Mouse (Mus musculus): Measurements from ENCODE around the gene Haghl. TPM values are rescaled to one million over a fixed set of nuclear protein-coding genes. Genes with fewer than 3 reads are reported as not detected.
A peak's percentile ranks its signal among the peaks of the same experiment; 100 is the strongest.

Haghl gene
- polyA plus RNA-seq, 1 experiment from 2014 or later = 58.7 TPM

DNA sequence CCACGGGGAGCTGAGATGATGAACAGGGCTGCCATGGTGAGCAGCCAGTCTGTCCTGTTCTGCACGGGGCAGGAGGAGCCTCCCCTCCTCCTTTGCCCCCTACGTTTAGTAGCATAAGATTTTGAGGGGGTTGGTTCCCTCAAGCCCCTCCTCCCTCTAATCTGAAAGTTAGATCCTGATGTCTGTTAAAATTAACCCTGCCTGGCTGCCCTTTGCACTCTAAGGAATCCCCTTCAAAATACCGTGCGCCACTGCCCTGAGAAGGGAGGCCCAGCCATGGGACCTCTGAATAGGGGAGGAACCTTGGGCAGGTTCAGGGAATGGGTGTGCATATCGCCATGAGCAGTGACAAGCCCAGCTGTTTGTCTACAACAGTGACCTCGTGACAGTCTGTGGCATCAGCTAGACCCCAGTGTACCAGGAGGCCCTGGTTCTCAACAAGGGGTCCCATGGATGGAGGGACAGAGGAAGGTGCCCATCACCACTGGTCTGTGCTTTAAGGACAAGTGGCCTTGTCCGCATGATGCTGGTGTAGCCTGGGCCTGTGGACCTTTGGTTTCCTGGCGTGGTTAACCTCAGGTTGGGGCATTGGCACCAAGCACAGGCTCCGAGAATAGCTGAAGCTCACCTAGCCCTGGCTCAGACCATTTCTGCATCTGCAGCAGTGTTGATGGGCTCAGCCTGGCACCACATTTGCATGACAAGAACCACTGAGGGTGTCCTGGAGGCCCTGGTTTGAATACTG, 10.0 kb downstream of the Haghl start:
- Histone ChIP-seq H3K27ac (replicated peaks; ENCODE audit: low read depth, low read length) (no peak overlapping the region), H3K27me3 (ENCODE audit: control insufficient read depth, insufficient read depth, low read length) (no peaks in the 10 kb centered on the region), H3K9ac (replicated peaks; ENCODE audit: low read length) (no peak overlapping the region), H3K4me1 (ENCODE audit: control insufficient read depth, insufficient read depth, low read length) (peaks cover 3% of the 10 kb centered on the region), H3K4me3 (ENCODE audit: low read depth, low read length) (no peak overlapping the region), H3K4me2 (ENCODE audit: low read depth, low read length) (no peak overlapping the region), H3K9me3 (replicated peaks; ENCODE audit: control insufficient read depth, low read length) (no peaks in the 10 kb centered on the region), H3K36me3 (replicated peaks; ENCODE audit: control insufficient read depth, insufficient read depth, low read depth, low read length) (no peaks in the 10 kb centered on the region; the same call in 1 of the 2 replicates)
- no peak for DNase-seq (ENCODE audit: low spot score)
- ATAC-seq (replicated peaks; ENCODE audit: insufficient number of reproducible peaks, low FRiP score, low TSS enrichment, low read depth) = no peak
- 78% methylated on average over 10 of the region's 10 CpGs for WGBS

DNA sequence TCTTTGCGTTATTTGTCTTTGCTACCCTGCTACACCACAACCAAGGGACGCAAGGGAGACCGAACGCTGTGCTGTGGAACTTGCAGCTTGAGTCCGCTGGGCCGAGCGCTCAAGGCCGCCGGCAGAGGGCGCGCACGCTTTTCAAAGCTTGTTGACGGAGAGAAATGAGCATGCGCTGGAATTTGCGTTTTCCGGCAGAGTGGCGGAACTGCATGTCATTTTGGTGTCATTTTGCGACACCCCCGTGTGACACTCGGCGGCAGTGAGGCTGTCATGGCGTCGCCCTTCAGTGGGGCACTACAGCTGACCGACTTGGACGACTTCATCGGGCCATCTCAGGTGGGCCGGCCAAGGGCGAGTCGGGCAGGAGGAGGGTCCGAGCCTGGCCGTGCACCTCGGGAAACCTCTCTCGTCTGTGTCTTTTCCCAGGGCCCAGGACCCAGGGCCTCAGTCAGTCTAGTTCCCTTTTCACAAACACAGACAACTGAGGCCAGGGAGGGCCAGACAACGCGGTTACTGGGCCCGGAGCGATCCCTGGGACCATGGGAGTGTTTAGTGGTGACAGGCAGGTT, 11.8 kb downstream of the Haghl start, which contains the start of gene Narfl:
Gene Narfl (plus strand): TSS at position 228 of the 572 bp plus-strand sequence.
- no peaks in the 10 kb centered on the region for H3K27me3 ChIP-seq (ENCODE audit: control insufficient read depth, insufficient read depth, low read length)
- no peaks in the 10 kb centered on the region for H3K9me3 ChIP-seq (replicated peaks; ENCODE audit: control insufficient read depth, low read length)
- H3K4me2 ChIP-seq (ENCODE audit: low read depth, low read length) = peak within 1 kb of the TSS; percentile 78
- peak within 1 kb of the TSS; percentile 75 for H3K4me3 ChIP-seq (ENCODE audit: low read depth, low read length)
- H3K4me1 ChIP-seq (ENCODE audit: control insufficient read depth, insufficient read depth, low read length) = peaks cover 3% of the 10 kb centered on the region
- peak within 1 kb of the TSS; percentile 78 for H3K9ac ChIP-seq (replicated peaks; ENCODE audit: low read length)
- peak; percentile 98 for DNase-seq (ENCODE audit: low spot score)
- no peaks in the 10 kb centered on the region; the same call in 1 of the 2 replicates for H3K36me3 ChIP-seq (replicated peaks; ENCODE audit: control insufficient read depth, insufficient read depth, low read depth, low read length)
- no peak within 1 kb of the TSS for H3K27ac ChIP-seq (replicated peaks; ENCODE audit: low read depth, low read length)
- under 1% methylated on average over 37 of the region's 37 CpGs for WGBS
- ATAC-seq (replicated peaks; ENCODE audit: insufficient number of reproducible peaks, low FRiP score, low TSS enrichment, low read depth) = peak; percentile 72

DNA sequence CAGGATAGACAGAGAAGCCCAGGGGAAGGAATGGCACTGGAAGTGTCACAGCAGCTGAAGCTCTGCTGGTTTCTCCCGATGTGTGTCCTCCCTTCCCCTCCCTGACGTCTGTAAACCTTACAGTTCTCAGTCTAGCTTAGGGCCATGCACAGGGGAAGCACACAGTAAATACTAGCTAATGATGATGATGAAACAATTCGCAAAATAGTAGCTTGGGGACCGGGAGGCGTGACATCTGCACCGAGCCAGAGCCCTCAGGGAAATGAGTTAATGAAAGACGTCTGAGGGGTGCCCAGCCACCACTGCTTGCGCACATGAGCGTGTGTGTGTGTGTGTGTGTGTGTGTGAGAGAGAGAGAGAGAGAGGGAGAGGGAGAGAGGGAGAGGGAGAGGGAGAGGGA, 16.1 kb downstream of the Haghl start:
- ATAC-seq (replicated peaks; ENCODE audit: insufficient number of reproducible peaks, low FRiP score, low TSS enrichment, low read depth) = no peak

DNA sequence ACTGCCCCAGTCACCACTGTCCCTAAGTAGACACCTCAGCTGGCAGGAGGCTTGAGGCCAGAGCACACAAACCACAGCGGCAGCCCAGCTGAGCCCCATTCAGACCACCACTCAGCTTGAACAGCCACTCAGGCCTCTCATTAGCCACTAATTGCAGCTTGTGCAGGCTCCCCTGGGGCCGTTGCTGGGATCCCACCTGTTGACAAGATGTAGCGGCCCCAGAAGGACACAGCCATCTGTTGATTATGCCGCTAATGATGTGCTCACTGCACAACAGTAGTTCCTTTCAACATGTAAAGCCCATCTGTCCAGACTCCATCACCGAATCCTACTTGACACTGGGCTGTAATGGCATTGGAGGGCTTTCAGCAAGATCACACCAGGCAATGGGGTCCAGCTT, 19.6 kb downstream of the Haghl start:
- no peak overlapping the region for H3K27ac ChIP-seq (replicated peaks; ENCODE audit: low read depth, low read length)
- no peaks in the 10 kb centered on the region for H3K4me1 ChIP-seq (ENCODE audit: control insufficient read depth, insufficient read depth, low read length)
- no peaks in the 10 kb centered on the region for H3K27me3 ChIP-seq (ENCODE audit: control insufficient read depth, insufficient read depth, low read length)
- H3K9me3 ChIP-seq (replicated peaks; ENCODE audit: control insufficient read depth, low read length) = no peaks in the 10 kb centered on the region
- H3K4me3 ChIP-seq (ENCODE audit: low read depth, low read length) = no peak overlapping the region
- H3K36me3 ChIP-seq (replicated peaks; ENCODE audit: control insufficient read depth, insufficient read depth, low read depth, low read length) = no peaks in the 10 kb centered on the region
- no peak overlapping the region for H3K9ac ChIP-seq (replicated peaks; ENCODE audit: low read length)
- DNase-seq (ENCODE audit: low spot score) = peak; percentile 27
- WGBS = 43% methylated on average over 5 of the region's 5 CpGs
- peak; percentile 69 for ATAC-seq (replicated peaks; ENCODE audit: insufficient number of reproducible peaks, low FRiP score, low TSS enrichment, low read depth)
- no peak overlapping the region for H3K4me2 ChIP-seq (ENCODE audit: low read depth, low read length)

More for the DNA sequence above, 16.1 kb downstream of the Haghl start:
- no peak overlapping the region for H3K4me2 ChIP-seq (ENCODE audit: low read depth, low read length)
- H3K27me3 ChIP-seq (ENCODE audit: control insufficient read depth, insufficient read depth, low read length) = no peaks in the 10 kb centered on the region
- no peaks in the 10 kb centered on the region for H3K9me3 ChIP-seq (replicated peaks; ENCODE audit: control insufficient read depth, low read length)
- no peak overlapping the region for H3K27ac ChIP-seq (replicated peaks; ENCODE audit: low read depth, low read length)
- 50% methylated on average over 9 of the region's 9 CpGs for WGBS
- DNase-seq (ENCODE audit: low spot score) = no peak
- no peaks in the 10 kb centered on the region for H3K36me3 ChIP-seq (replicated peaks; ENCODE audit: control insufficient read depth, insufficient read depth, low read depth, low read length)
- no peak overlapping the region for H3K4me3 ChIP-seq (ENCODE audit: low read depth, low read length)
- peaks cover 3% of the 10 kb centered on the region for H3K4me1 ChIP-seq (ENCODE audit: control insufficient read depth, insufficient read depth, low read length)
- H3K9ac ChIP-seq (replicated peaks; ENCODE audit: low read length) = no peak overlapping the region

DNA sequence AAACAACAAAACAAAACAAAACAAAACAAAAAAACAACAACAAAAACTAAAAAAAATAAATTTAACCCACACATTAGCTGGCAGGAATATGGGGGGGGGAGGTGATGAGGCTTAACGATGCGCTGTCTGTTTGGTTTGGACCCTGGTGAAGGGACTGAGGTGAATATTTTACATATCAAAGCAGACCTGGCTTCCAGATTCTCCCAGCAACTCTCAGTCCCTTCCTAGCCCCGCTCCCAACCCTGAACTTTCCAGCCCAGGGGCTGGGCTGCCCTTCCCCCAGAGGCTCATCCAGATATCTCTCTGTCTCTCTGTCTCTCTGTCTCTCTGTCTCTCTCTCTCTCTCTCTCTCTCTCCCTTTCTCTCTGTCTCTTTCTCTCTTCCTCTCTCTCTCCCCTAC, 22.9 kb downstream of the Haghl start:
- Histone ChIP-seq H3K4me3 (ENCODE audit: low read depth, low read length) (no peak overlapping the region), H3K27ac (replicated peaks; ENCODE audit: low read depth, low read length) (no peak overlapping the region), H3K9me3 (replicated peaks; ENCODE audit: control insufficient read depth, low read length) (no peaks in the 10 kb centered on the region), H3K9ac (replicated peaks; ENCODE audit: low read length) (no peak overlapping the region), H3K36me3 (replicated peaks; ENCODE audit: control insufficient read depth, insufficient read depth, low read depth, low read length) (no peaks in the 10 kb centered on the region), H3K4me2 (ENCODE audit: low read depth, low read length) (no peak overlapping the region), H3K4me1 (ENCODE audit: control insufficient read depth, insufficient read depth, low read length) (no peaks in the 10 kb centered on the region), H3K27me3 (ENCODE audit: control insufficient read depth, insufficient read depth, low read length) (no peaks in the 10 kb centered on the region)
- DNase-seq (ENCODE audit: low spot score) (no peak), ATAC-seq (replicated peaks; ENCODE audit: insufficient number of reproducible peaks, low FRiP score, low TSS enrichment, low read depth) (no peak)
- WGBS = 55% methylated on average over 3 of the region's 3 CpGs

DNA sequence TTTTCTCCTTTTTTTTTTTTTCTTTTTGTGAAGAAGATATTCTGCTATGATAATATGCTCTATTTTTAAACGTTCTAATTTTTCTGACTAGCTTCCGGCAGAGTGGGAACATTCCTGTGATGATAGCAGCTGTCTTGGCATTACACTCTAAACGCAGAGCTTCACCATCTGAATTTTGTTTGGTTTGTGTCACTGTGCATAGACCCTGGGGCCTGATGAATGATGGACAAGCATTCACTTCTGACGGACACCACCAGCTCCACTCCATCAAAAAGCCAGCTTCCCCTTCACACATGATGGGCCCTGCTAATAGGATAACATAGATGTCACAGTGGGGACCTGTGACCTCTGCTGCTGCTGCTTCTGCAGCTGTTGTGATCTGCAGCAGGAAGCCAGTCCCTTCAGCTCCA, 23.9 kb downstream of the Haghl start:
- Histone ChIP-seq H3K36me3 (replicated peaks; ENCODE audit: control insufficient read depth, insufficient read depth, low read depth, low read length) (no peaks in the 10 kb centered on the region), H3K4me3 (ENCODE audit: low read depth, low read length) (no peak overlapping the region), H3K27ac (replicated peaks; ENCODE audit: low read depth, low read length) (no peak overlapping the region), H3K4me1 (ENCODE audit: control insufficient read depth, insufficient read depth, low read length) (no peaks in the 10 kb centered on the region), H3K9me3 (replicated peaks; ENCODE audit: control insufficient read depth, low read length) (no peaks in the 10 kb centered on the region), H3K4me2 (ENCODE audit: low read depth, low read length) (no peak overlapping the region), H3K9ac (replicated peaks; ENCODE audit: low read length) (no peak overlapping the region), H3K27me3 (ENCODE audit: control insufficient read depth, insufficient read depth, low read length) (no peaks in the 10 kb centered on the region)
- WGBS = 50% methylated on average over 4 of the region's 4 CpGs
- DNase-seq (ENCODE audit: low spot score) = no peak
- ATAC-seq (replicated peaks; ENCODE audit: insufficient number of reproducible peaks, low FRiP score, low TSS enrichment, low read depth) = no peak

DNA sequence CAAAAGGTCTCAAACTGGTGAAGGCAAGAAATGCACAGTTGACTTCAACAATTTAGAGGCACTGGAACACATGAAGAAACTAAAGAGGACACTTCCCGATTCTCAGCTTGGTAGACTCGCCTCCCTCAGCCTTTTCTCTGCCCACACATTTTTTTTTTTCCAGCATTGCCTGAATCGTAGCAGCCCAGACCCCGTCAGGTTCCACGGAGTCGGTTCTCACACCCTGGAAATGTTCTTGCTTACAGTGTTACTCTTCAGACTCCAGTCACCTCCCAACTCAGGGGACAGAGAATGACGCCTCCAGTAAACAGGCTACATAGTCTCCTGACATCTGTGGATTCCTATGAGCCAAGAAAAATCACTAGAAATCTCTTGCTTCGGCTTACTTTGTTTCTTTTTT, 25.3 kb downstream of the Haghl start:
- H3K36me3 ChIP-seq (replicated peaks; ENCODE audit: control insufficient read depth, insufficient read depth, low read depth, low read length) = no peaks in the 10 kb centered on the region
- no peak for ATAC-seq (replicated peaks; ENCODE audit: insufficient number of reproducible peaks, low FRiP score, low TSS enrichment, low read depth)

DNA sequence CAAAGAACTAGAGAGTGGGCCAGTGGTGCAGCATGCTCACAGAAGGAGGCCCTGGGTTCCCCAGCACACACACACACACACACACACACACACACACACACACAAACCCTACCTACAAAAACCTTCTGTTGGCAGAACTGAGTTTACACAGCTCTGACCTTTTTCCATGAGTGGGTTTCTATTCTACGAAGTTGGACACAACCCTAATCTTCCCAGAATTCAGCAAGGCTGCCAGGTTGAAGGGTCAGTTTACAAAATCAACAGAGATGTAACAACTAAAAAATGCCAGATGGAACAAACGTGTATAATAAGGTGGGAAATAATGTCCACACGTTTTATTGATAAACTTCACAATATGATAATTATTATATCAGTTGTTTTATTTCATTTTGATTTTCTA, 27.8 kb downstream of the Haghl start:
- no peak for DNase-seq (ENCODE audit: low spot score)
- WGBS = 62% methylated on average over 3 of the region's 3 CpGs

More for the DNA sequence above, 25.3 kb downstream of the Haghl start:
- no peak overlapping the region for H3K4me3 ChIP-seq (ENCODE audit: low read depth, low read length)
- H3K4me1 ChIP-seq (ENCODE audit: control insufficient read depth, insufficient read depth, low read length) = no peaks in the 10 kb centered on the region
- H3K4me2 ChIP-seq (ENCODE audit: low read depth, low read length) = no peak overlapping the region
- 83% methylated on average over 8 of the region's 8 CpGs for WGBS
- no peak overlapping the region for H3K9ac ChIP-seq (replicated peaks; ENCODE audit: low read length)
- no peak overlapping the region for H3K27ac ChIP-seq (replicated peaks; ENCODE audit: low read depth, low read length)
- no peak for DNase-seq (ENCODE audit: low spot score)
- no peaks in the 10 kb centered on the region for H3K27me3 ChIP-seq (ENCODE audit: control insufficient read depth, insufficient read depth, low read length)
- H3K9me3 ChIP-seq (replicated peaks; ENCODE audit: control insufficient read depth, low read length) = no peaks in the 10 kb centered on the region

More for the DNA sequence above, 27.8 kb downstream of the Haghl start:
- ATAC-seq (replicated peaks; ENCODE audit: insufficient number of reproducible peaks, low FRiP score, low TSS enrichment, low read depth) = no peak
- Histone ChIP-seq H3K4me3 (ENCODE audit: low read depth, low read length) (no peak overlapping the region), H3K9ac (replicated peaks; ENCODE audit: low read length) (no peak overlapping the region), H3K4me2 (ENCODE audit: low read depth, low read length) (no peak overlapping the region), H3K36me3 (replicated peaks; ENCODE audit: control insufficient read depth, insufficient read depth, low read depth, low read length) (no peaks in the 10 kb centered on the region), H3K9me3 (replicated peaks; ENCODE audit: control insufficient read depth, low read length) (no peaks in the 10 kb centered on the region), H3K27me3 (ENCODE audit: control insufficient read depth, insufficient read depth, low read length) (no peaks in the 10 kb centered on the region), H3K4me1 (ENCODE audit: control insufficient read depth, insufficient read depth, low read length) (no peaks in the 10 kb centered on the region), H3K27ac (replicated peaks; ENCODE audit: low read depth, low read length) (no peak overlapping the region)
